Mouse (Mus musculus) 416B (cell line): ENCODE measurements around the gene Stk38.
"Not testable (repeated sequence)": the region's sequence is repeated elsewhere in the genome, so short reads cannot be mapped to it uniquely, and the experiment has no call there.

Experiments used
- DNase-seq: peaks from one replicate; pipeline ENCODE4 v3.0.0; 2011; ENCODE audit warnings: low read depth

The Stk38 gene

DNA sequence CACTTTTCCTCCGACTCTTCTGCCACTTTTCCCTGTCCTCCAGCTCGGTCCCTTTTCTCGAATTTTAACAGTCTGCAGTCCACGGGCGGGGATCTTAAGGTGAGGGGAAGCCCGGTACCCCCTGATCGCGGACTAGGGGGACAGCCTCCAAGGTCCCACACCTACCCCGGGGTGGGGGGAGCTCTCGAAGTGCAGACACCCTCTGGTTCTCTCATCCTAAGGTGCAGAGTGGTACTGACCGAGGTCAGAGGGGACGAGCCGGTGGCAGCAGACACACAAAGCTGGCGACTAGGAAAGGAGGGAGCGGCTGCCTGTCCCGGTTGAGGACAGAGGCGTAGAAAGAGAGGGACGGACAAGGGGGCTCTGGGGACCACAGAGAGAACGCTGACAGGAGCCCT, 553 bp downstream of the Stk38 start:
- DNase-seq = no peak

DNA sequence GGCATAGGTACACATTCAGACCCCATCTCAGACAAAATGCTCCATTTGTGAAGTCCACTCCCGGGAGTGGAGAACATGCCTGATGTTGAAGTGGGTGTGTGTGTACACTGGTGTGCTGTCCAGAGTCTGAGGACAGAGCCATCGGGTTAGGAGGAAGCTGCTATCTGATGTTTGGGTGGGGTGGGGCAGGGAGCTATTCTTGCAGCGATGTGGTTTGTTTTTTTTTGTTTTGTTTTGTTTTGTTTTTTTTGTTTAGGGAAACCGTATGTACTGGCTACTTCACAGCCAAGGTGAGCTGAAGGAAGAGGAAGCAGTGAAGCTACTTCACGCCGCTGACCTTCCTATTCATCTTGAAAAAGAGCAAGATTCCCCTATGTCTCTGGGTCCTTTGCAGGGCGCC, 983 bp downstream of the Stk38 start:
- peak; percentile 54 for DNase-seq

DNA sequence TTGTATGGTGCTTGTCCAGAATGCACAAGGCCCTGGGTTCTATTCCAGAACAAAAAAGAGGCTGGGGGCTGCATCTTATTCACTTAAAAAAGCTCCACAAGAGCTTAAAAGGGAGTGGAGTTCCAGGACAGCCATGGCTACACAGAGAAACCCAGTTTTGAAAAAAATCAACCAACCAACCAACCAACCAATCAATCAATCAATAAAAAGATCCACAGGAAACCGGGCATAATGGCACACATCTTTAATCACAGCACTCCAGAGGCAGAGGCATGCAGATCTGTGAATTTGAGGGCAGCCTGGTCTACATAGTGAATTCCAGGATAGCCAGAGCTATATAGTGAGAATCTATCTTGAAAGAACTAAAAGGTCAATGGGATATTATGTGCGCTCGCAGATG, 2.8 kb downstream of the Stk38 start:
- no peak for DNase-seq

DNA sequence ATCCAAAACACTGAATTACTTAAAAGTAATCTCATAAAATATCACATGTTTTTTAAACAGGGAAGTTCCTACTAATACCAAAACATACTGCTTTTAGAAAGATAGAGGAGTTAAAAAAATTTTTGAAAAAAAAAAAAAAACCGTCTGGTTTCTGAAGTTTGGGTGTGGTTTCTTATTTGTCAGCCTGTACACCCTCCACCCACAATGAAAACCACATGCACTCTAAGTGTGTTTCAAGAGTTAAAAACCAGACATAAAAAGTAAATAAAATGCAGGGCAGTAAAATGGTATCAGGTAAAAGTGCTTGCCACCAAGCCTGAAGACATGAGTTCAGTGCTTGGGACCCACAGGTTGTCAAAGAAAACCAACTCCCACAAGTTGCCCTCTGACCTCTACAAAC, 4.1 kb downstream of the Stk38 start:
- DNase-seq = peak; percentile 36

DNA sequence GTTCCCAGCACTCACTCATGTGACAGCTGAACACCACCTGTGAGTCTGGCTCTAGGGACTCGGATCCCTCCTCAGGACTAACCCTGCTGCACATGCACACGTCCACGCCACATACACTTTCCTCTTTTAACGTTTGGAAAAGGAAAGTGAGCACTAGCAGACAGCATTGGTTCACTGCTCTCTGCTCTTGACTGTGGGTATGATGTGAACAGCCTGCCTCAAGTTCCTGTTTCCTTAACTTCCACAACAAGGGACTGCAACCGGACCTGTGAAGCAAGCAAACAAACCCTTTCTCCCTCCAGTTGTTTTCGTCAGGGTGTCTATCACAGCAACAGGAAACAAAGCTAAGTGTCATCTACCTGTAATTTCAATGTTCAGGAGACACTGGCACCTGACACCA, 7.3 kb downstream of the Stk38 start:
- no peak for DNase-seq

DNA sequence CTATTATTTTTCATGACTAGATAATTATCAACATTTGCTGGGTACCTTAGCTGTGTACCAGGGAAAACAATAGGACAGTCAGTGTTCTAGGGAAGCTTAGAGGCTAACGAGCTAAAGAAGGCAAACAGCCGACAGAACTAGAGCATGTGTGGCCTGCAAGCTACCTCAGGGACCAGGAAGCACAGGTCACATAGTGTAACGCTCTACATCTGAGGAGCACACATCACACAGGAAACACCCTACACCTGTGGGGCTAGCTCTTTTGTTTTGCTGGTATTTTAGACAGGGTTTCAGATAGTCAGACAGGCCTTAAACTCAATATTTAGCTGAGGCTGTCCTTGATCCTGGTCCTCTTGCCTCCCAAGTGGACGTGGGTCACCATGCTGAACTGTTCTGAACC, 13.2 kb downstream of the Stk38 start:
- DNase-seq = no peak

DNA sequence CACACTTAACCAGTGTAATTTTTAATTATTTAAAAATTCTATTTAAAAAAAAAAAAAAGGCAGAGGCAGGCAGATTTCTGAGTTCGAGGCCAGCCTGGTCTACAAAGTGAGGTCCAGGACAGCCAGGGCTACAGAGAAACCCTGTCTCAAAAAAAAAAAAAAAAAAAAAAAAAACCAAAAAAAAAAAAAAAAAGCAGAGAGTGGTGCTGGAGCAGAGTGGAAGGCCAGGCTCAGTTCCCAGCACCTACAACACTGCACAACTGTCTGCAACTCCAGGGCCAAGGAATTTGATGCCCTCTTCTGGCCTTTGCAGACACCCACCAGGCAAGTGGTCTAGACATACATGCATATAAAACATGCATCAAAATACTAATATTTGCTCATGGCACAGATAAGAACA, 14.8 kb downstream of the Stk38 start:
- not testable (repeated sequence) for DNase-seq

DNA sequence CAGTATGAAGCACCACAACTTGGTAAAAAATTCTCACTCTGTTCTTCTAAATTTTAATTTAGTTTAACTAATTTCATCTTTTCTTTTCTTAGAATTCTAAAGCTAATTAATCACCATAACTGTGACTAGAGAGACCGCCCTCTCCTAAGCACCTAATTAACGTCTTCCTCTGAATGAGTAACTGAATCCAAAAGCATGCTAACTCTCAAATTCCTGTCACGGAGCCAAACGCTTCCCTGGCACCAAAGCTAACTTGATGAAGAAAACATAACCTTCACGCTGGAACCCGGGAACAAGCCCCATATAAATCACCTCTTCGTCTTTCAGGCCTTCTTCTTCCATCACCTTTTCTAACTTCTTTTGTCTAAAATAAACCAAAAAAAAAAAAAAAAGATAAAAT, 15.7 kb downstream of the Stk38 start:
- DNase-seq = no peak

DNA sequence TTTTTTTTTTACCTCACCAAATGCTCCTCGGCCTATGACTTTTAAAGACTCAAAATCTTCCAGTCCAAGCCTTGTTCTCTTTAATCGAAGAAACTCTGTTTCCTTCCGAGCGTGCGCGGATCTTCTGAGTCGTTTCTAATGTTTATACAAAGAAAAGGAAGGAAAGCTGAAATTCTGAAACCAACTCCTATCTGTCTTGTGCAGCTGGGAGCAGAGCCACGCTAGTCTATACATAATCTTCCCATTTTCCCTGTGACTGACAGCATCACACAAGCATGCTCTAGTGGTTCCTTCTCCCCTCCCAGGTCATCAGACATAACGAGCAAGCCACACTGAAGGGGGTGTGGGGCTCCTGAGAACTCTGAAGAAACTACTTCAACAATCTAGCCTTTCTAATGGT, 16.5 kb downstream of the Stk38 start:
- DNase-seq = no peak

DNA sequence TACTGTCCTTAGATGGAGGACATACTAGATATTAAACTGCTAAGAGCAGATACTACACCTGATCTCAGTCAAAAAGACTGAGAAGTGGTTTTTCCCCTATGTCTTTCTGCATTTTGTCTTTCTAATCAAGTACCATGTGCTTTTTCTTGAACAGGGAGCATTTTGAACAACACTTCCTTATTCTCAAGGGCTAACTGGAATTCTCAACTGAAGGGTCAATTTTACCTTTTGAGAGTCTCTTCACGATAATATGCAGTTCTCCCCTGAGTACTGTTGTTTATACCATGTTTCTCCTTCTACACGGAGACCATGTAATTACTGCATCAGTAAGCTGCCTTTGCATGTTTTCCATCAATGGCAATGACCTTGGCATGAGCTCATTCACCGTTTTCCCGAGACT, 17.7 kb downstream of the Stk38 start:
- no peak for DNase-seq

DNA sequence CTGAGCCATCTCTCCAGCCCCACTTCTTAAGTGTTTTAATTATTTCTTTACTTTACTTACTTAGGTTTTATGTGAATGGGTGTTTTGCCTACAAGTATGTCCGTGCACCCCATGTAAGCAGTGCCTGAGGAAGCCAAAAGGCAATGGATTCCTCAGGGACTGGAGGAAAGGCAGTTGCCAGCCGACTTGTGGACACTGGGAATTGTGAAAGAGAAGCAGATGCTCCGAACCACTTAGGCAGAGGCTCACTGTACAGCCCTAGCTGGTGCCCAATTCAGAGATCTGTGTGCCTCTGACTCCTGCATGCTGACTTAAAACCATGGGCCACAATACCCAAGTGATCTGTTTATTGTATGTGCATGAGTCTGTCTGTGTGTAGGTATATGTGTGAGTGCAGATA, 18.8 kb downstream of the Stk38 start:
- no peak for DNase-seq

DNA sequence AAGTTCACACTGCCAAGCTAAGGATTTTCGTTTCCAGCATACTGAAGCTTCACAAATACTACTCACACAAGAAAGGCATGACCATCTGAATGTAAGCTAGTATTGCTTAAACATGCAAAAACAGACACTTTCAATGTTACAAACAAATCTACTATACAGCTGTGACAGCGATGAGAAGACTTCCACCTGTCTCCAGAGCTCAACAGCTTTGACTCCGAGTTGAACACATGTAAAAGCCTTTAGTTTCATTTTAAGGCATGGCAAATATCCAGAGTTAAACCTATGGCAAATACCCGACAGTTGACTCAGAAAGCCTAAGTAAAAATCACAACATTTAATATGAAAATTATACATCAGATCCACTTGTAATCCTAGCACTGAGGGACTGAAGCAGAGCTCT, 19.5 kb downstream of the Stk38 start:
- no peak for DNase-seq

DNA sequence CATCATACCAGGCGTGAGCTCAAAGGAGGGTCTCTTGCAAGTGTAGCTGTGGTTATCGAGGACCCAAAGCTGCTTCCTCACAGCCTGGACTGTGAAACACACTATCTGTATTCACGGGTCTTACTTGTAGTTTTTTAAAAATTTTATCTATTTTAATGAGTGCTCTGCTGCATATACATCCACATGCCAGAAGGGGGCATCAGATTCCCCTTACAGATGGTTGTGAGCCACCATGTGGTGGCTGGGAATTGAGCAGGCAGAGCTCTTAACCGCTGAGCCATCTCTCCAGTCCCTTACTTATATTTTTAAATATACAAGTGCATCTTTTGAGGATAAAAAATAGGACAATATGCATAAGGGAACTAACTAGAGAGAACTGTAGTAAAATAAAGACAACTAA, 20.1 kb downstream of the Stk38 start:
- peak; percentile 78 for DNase-seq

DNA sequence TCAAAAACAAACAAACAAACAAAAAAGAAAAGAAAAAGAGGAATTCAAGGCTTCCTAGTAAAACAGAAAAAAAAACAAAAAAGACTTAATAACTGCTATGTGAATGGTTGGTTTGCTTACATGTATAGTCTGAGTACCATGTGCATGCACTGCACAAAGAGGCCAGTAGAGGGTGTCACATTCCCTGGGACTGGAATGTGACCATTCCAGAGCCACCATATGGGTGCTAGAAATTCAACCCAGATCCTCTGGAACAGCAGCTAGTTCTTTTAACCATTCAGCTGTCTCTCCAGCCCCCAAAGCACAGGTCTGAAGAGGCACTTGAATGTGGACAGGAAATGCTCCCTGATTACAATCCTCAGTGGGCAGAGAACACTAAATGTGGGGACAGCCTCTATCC, 21.0 kb downstream of the Stk38 start:
- DNase-seq = peak; percentile 25

DNA sequence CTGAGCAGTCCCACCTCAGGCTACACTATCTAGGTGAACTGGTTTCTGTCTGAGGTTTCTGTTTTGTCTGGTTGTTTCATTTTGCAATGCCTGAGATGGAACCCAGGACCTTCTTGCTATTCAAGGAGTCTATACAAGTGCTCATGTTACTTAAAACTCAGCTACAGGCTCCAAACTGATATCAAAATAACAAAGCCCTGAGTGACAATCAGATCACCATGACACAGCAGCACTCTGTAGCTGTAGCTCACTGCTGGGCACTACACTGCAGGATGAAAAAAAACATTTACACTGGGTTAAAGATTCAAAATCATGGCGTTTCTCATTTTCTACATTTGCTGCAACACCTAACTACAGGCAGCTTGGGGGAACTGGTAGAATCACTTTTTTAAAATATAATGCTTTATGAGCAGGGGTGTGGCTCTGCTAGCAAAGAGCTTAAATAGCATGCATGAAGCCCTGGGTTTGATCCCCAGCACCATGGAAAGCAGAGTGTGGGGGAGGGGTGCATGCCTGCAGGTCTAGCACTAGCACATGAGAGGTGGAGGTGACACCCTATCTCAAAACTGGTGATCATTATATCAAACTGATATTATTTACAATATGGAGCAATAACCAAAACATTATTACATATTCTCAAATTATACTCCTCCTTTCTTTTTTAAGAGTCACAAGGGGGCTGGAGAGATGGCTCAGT, 22.9 kb downstream of the Stk38 start:
- no peak for DNase-seq

DNA sequence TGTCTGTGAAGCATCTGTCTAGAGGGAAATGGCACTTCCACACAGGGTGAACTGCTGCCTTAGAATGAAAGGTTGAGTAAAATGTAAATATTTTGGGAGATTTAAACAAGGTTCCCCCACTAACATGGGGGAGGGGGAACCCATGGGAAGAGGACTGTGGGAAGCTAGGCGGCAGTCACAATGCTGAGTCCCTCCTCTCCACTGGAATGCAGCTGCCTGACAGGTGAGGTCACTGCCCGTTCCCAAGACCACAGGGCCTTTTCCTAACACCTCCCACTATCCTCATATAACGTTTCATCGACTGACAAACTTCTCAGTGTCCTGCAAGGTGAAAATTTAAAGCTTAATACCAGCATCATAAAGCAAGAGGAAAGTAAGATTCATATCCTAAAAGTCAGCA, 25.2 kb downstream of the Stk38 start:
- DNase-seq = no peak

DNA sequence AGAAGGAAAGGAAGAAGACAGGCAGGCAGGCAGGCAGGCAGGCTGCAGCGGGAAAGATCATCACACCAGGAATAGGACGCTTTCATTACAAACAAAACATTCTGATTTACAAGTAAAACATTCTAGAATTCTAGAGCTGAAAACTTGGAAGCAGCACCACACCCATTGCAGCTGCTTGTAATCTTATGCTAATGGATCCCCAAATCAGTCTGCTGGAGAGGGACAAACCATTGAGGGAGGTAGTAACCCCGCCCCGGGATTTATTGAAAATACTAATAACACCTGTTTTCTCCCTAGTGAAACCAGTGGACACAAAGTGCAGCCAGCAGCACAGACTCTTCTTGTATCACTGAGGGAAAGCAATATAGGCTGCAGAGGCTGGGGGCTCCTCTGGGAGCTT, 26.7 kb downstream of the Stk38 start:
- DNase-seq = no peak

DNA sequence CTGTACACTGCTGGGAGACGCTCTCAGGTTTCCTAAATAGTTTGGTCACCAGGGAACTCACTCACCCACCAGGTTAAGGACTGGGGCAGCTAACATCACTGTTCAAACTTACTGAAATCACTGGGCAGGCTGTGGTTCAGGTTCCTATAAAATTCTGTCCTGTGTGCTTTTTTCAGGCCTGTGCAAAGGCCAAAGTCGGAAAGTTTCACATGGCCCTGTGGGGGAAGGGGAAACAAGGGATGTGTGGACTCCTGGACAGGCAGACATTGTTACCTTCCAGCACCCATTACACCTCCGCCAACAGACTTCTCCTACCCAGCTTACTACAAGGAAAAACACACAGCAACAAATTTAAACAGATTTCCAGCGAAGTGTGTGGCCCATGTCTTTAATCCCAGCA, 28.7 kb downstream of the Stk38 start:
- no peak for DNase-seq

DNA sequence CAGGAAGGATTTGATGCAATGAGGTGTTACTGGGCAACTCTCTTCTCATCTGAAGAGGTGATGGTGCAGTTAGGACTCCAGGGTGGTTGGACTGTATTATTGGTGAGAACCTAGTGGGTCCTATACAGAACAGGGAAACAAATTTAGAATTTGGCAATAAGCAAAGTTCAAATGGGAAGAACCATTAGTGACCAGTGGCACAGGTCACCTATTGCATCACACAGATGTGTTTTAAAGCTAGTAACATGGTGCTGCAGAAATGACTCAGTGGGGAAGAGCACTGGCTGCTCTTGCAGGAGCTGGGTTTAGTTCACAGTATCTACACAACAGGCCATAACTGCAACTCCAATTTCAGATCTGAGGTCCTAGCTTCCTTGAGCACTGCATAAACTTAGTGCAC, 37.7 kb downstream of the Stk38 start:
- DNase-seq = peak; percentile 34

DNA sequence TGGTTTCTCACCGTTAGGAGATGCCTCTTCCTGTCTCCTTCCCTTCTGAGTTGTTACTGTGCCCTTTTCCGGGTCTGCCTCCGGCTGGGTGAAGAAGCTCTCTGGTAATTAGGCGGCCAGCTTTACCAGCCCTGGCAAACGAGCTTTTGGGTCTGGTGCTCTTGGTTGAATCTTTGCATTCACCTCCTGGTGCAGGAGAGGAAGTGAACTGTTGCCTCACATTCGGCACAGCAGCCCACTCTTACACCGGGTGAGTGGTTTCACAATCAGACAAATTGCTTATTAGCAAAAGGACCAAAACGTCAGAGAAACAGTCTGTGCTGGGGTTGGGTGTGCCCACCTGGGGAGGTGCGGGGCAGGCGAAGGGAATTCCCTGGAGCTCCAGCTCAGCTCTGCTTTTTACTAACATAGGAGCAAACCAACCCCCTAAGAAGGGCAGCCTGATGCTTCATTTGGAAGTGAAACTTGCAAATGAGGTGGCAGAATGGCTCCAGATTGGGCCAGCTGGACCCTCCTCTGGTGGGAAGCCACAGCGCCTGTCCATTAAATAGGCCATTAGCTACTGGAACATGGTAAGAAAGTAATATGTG, 40.7 kb downstream of the Stk38 start:
- peak; percentile 66 for DNase-seq

DNA sequence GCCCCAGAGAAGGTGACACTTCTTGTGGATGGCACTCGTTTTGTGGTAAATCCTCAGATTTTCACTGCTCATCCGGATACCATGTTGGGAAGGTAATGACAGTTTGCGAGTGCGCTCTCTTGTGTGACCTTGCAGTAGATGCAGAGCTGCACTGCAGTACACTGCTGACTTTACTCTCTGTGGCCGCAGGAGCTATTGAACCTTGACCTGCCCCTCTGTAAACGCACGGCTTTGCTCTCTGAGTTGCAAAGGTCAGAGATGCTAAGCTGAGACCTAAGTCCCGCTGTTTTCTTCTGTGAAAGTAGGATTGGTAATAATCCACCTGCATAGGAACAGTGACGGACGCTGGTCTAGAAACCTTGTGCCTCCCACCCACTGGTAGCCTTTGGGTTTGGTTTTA, 46.2 kb downstream of the Stk38 start:
- no peak for DNase-seq

DNA sequence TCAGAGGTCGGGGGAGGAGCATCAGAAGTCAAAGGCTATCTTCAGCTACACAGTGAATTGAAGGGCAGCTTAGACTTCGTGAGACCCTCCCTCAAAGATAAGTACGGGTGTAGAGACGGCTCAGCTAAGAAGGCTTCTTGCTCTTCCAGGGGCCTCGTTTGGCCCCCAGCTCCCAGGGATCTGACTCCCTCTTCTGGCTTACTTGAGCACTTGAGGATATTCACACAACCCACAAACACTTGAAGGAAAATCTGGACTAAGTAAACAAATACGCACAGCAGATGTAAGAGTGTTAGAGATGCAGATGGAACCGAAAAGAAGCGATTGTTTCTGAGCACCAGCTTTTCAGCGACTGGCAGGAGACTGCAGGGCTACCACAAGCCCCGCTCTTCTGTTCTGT, 47.2 kb downstream of the Stk38 start:
- DNase-seq = no peak

DNA sequence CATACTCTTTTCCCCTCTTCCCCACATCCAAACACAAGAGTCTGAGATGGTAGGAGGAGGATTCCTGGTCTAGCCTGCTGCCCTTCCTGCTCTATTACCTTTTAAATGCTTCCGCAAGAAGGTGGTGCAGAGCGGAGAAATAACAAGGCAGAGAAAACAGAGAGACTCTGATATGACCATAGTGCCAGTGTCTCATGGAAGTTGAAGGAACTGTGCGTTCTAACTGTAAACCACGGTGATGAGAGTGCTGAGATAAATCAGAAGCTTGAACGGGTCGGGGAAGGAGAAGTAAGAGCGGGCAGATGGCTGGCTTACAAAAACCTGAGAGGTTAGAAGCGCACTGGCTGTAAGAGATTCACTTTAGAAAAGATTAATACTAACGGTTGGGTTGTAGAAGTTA, 53.4 kb downstream of the Stk38 start:
- no peak for DNase-seq

DNA sequence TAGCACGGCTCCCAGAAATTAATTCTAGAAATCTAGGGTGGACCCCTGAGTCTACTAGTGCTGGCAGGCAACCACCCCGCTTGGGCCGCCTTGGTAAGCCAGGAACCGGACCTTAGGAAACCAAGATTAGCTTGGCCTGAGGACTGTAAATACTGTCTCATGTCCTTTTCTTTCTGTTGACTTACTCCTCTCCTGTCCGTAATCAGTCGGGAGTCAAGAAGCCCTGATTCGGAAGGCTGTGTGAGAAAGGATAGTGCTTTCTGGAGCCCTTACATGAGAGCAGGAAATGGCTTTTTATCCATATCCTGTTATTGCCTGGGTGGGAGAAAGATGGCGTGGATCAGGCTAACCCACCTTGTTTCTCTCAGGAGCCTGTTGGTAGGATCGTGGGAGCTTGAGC, 54.5 kb downstream of the Stk38 start:
- DNase-seq = peak; percentile 37
